Mouse (Mus musculus) right cerebral cortex, postnatal 4 days (tissue): ENCODE data around the gene Kank2.
"Not testable (repeated sequence)": the region's sequence is repeated elsewhere in the genome, so short reads cannot be mapped to it uniquely, and the experiment has no call there.

ENCODE experiments used
- DNase-seq: peaks from one replicate; pipeline ENCODE4 v3.0.0-alpha.2; 2022

Gene Kank2

GRCm38 (mm10) chr9:21781657-21782468, 16.7 kb downstream of the Kank2 start:
- no peak for DNase-seq

DNA sequence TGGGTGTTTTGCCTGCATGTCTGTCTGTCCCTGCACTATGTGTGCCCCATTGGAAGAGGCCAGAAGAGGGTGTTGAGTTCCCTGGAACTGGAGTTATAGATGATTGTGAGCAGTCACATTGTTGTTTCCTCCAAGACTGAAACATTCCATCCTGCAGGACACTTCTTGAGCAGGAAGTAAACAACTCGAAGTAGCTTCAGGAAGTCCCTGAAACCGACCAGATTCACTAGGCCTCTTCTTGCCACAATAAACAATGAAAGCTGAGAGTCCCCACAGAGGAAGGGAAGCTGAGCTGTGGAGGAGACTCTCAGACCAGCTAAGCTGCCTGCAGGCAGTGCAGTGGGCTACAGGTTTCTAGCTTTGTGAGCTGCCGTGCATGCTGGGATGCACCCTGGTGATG, 20.8 kb downstream of the Kank2 start:
- no peak for DNase-seq

DNA sequence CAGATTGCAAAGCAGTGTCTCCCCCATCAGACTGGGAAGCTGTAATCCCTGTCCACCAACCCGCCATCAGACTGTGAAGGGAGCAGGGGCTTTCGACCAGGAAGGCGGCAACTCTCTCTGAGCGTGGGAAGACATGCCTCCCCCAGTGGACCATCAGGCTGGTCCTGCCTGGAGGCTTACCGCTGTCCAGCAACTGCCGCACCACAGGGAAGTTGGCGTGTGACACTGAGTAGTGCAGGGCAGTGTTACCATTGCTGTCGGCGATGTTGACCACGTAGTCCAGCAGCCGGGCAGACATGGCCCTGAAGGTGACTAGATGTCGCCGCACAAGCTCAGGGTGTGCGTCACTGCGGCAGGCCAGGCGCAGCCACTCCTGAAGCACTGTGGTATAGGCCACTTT, 24.2 kb downstream of the Kank2 start:
- DNase-seq: no peak

DNA sequence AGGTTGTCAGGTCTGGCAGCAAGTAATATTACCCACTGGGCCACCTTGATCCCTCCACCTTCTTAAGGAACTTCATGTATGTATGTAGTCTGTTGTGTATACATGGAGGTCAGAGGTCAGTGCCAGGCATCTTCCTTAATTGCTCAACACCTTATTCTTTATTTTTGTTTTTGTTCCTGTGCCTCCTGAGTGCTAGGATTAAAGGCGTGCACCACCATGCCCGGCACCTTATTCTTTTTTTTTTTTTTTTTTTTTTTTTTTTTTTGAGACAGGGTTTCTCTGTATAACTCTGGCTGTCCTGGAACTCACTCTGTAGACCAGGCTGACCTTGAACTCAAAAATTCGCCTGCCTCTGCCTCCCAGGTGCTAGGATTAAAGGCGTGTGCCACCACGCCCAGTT, 25.1 kb downstream of the Kank2 start:
- DNase-seq: not testable (repeated sequence)

DNA sequence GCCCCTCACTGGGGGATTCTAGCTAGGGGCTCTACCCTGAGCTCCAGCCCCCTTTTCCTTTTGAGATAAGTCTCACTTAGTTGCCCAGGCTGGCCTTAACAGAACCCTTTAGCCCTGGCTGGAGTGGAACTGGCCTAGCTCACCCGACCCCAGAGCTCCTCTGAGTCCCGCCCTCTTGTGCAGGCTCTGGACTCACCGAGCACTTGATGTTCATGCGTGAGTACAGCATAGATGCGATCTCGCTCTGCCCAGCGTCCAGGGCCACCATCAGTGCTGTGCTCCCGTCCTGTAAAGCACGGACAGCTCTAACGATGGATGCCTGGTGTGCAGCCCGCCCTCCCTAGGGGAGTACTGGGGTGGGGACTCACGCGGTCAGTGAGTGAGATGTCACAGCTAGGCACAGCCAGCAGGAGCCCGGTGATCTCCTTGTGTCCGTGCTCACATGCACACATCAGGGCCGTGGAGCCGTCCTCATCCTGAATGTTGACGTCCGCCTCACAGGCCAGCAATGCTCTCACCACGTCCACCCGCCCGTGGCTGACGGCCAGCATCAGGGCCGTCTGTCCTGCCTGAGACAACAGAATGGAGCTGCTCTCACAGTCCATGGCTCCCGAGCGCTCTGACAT, 28.9 kb downstream of the Kank2 start:
- no peak for DNase-seq

- DNase-seq: no peak
Measured at GRCm38 (mm10) chr9:21768511-21769411, 29.8 kb downstream of the Kank2 start.

- no peak for DNase-seq
Measured at GRCm38 (mm10) chr9:21767896-21768295, 30.6 kb downstream of the Kank2 start.

DNA sequence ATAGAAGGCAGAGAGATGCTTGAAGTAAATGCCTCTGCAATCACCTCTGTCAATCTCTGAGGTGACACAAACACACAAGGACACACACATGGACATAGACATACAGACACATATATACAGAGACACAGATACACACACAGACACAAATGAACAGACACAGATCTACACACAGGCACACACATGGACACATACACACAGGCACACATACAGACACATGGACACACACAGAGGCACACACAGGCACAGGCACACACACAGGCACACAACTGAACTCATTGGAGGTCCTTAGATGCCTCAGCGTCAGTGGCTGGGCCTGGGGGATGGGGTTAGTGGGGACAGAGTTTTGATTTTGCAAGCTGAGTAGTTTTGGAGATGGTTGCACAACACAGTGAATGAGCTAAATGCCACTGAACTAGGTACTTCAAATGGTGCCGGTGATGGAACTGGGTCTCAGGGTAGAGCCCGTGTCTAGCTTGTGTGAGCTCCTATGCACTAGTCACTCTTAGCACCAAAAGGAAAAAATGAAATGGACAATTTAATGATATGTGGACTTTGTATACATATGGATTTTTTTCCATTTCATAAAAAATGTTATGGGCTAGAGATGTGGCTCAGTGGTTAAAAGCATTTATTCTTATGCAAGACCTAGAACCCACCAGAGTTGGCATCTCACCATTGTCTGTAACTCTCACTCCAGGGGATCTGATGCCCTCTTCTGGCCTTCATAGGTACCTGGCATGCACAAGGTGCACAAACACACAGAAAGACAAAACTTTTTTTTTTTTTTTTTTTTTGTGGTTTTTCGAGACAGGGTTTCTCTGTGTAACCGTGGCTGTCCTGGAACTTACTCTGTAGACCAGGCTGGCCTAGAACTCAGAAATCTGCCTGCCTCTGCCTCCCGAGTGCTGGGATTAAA, 34.2 kb downstream of the Kank2 start:
- no peak for DNase-seq

- DNase-seq: no peak
Measured at GRCm38 (mm10) chr9:21762135-21762534, 36.4 kb downstream of the Kank2 start.

GRCm38 (mm10) chr9:21760155-21761088, 38.1 kb downstream of the Kank2 start, which contains the start of gene Spc24:
Gene Spc24, minus strand, starts transcription at chr9:21760303.
- DNase-seq: peak; percentile 93

- no peak for DNase-seq
Measured at GRCm38 (mm10) chr9:21759718-21760117, 38.8 kb downstream of the Kank2 start.

GRCm38 (mm10) chr9:21758576-21759529, 39.7 kb downstream of the Kank2 start:
- no peak for DNase-seq

DNA sequence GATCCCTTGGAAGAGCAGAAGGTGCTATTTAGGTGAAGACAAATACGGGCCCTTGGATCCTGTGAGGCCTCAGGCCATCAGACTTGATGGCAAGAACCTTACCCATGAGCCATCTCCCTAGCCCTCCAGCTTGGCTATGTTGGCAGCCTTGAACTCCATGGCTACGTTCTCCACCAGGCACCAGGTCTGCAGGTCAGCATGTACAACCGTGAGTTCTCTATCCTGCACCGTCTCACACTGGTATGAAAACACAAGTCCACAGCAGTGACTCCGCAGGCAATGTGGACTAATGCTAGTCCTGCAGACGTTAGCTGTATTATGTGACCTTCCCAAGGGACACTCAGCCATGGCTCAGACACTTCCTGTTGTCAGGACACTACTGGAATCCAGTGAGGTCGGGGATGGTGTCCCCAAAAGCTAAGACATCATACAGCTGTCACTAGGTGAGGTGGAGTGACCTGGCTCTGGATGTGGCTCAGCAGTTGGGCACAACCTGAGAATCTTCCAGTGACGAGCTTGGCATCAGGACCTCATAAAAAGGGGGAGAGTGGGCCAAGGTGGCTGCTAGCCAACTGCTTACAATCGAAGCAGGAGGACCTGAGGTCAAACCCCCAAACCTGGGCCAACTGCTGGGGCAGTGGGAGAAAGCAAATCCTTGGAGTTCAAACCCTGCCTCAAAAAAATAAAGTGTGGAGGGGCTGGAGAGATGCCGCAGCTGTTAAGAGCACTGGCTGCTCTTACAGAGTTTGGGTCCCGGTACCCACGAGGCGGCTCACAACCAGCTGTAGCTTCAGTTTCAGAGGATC, 43.8 kb downstream of the Kank2 start:
- no peak for DNase-seq

DNA sequence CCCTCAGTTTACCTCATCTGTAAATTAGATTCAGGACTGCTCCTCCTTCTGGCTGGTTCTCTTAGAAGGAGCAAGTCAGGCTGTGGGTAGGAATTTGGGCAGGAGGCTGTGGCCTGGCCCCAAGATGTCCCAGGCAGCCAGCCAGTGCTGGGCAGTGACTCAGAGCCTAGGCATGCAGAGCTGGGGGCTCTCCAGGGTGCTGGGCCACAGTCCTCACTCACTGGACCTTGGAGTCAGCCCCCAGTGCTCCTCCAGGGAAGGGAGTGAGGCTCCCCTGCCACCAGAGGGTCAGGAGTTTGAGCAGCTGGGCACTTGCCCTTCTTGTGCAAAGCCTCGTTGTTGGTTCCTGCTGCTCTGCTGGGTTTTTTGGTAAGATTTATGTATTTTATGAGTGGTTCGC, 44.5 kb downstream of the Kank2 start:
- peak; percentile 42 for DNase-seq

DNA sequence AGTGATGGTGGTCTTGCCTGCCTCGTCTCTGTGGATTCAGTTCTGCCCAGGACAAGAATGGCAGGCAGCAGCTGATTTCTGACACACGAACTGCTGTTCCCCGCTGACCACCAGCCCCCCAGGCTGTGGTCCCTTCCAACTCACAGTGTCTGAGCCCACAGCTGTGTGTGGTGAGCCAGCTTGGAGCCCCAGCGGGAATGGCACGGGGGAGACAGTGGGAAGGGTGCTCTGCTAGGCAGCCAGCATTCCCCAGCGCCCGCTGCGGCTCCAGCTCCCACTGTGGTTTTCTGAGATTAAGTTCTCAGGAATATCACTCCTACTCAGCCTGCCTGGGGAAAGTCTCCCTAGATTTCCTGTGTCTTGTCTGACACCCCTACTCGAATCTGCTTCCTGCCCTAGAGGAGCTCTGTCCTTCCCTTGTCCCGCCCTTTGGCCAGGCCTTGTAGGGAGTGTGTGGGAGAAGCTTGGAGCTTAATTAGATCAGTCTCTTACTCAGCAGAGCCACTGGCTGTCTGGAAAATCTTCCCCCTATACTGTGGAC, 46.2 kb downstream of the Kank2 start:
- no peak for DNase-seq

GRCm38 (mm10) chr9:21751347-21751746, 47.2 kb downstream of the Kank2 start:
- no peak for DNase-seq

DNA sequence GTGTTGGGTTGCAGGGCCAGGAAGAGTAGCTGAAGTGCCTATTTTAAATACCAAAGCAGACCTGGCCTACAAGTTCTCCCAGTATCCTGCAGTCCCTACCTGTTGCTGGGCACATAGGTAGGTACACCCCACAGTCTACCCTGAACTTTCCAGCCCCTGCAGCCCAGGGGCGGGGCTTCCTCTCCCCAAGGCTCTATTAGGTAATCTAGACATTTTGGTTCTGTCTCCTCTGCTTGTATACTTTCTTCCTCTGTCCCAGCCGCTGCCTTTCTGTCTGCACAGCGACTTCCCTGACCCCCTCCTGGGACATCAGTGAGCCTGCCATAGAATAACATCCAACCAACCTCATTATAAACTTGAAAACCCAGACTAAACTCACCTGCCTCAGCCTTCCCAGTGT, 48.2 kb downstream of the Kank2 start:
- no peak for DNase-seq

- DNase-seq: no peak
Measured at GRCm38 (mm10) chr9:21749382-21750118, 49.0 kb downstream of the Kank2 start.
